Mouse (Mus musculus): ENCODE data around the gene Apbb2.

DNA sequence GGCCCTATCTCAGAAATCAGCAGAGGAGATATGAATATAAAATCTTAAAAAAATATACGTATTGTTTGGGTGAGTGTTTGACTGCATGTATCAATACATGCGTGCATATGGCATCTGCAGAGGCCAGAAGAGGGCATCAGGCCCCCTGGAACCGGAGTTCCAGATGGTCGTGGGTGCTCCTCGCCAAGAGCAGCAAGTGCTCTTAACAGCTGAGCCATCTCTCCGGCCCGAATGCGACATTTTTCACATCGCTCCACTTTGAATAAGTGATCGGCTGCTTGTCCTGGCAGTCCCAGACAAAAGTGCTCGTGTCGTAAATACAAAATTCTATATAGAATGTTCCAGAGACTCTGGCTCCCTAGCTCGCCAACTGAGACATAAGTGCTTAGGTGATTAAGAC is 43.4 kb downstream of the Apbb2 start:
- no peak for TF ChIP-seq CTCF (IDR thresholded peaks at IDR 0.05; ENCODE audit: control insufficient read depth, insufficient read depth, insufficient replicate concordance, low read depth, low read length)
- no peak for TF ChIP-seq POLR2A (IDR thresholded peaks at IDR 0.05; ENCODE audit: control insufficient read depth, low read depth, low read length)
